Mouse (Mus musculus): ENCODE results near the gene Sema6d. TPM values are rescaled to one million over a fixed set of nuclear protein-coding genes. Genes with fewer than 3 reads are reported as not detected.

The Sema6d gene
- polyA plus RNA-seq, 1 experiment = 4.5 TPM

GRCm38 (mm10) chr2:124208251-124208650 lies 118.5 kb downstream of the Sema6d start:
- TF ChIP-seq CTCF (IDR thresholded peaks at IDR 0.05; ENCODE audit: borderline replicate concordance, insufficient read depth, low read length) (no peak), POLR2A (IDR thresholded peaks at IDR 0.05; ENCODE audit: low read depth, low read length) (no peak)
- Histone ChIP-seq H3K27ac (ENCODE audit: insufficient read depth, low read length) (no peak overlapping the region), H3K4me3 (ENCODE audit: insufficient read depth, low read length) (no peak overlapping the region), H3K4me1 (ENCODE audit: control insufficient read depth, insufficient read depth, low read length) (no peaks in the 10 kb centered on the region)

GRCm38 (mm10) chr2:124223559-124223958 lies 133.8 kb downstream of the Sema6d start:
- Histone ChIP-seq H3K4me1 (ENCODE audit: control insufficient read depth, insufficient read depth, low read length) (no peaks in the 10 kb centered on the region), H3K27ac (ENCODE audit: insufficient read depth, low read length) (no peak overlapping the region), H3K4me3 (ENCODE audit: insufficient read depth, low read length) (no peak overlapping the region)
- no peak for TF ChIP-seq POLR2A (IDR thresholded peaks at IDR 0.05; ENCODE audit: low read depth, low read length)

- no peak overlapping the region for H3K4me3 ChIP-seq (ENCODE audit: insufficient read depth, low read length)
- no peak for TF ChIP-seq POLR2A (IDR thresholded peaks at IDR 0.05; ENCODE audit: low read depth, low read length)
- TF ChIP-seq CTCF (IDR thresholded peaks at IDR 0.05; ENCODE audit: borderline replicate concordance, insufficient read depth, low read length) = no peak
Measured at GRCm38 (mm10) chr2:124224328-124224727, 134.6 kb downstream of the Sema6d start.

GRCm38 (mm10) chr2:124234636-124235221 lies 145.0 kb downstream of the Sema6d start:
- Histone ChIP-seq H3K4me3 (ENCODE audit: insufficient read depth, low read length) (no peak overlapping the region), H3K27ac (ENCODE audit: insufficient read depth, low read length) (no peak overlapping the region), H3K4me1 (ENCODE audit: control insufficient read depth, insufficient read depth, low read length) (no peaks in the 10 kb centered on the region)
- TF ChIP-seq POLR2A (IDR thresholded peaks at IDR 0.05; ENCODE audit: low read depth, low read length) = no peak
- TF ChIP-seq CTCF (IDR thresholded peaks at IDR 0.05; ENCODE audit: borderline replicate concordance, insufficient read depth, low read length) = no peak

More at GRCm38 (mm10) chr2:124224328-124224727, 134.6 kb downstream of the Sema6d start:
- no peak overlapping the region for H3K27ac ChIP-seq (ENCODE audit: insufficient read depth, low read length)
- no peaks in the 10 kb centered on the region for H3K4me1 ChIP-seq (ENCODE audit: control insufficient read depth, insufficient read depth, low read length)

GRCm38 (mm10) chr2:124235237-124236055 lies 145.7 kb downstream of the Sema6d start:
- Histone ChIP-seq H3K4me3 (ENCODE audit: insufficient read depth, low read length) (no peak overlapping the region), H3K4me1 (ENCODE audit: control insufficient read depth, insufficient read depth, low read length) (no peaks in the 10 kb centered on the region), H3K27ac (ENCODE audit: insufficient read depth, low read length) (no peak overlapping the region)
- TF ChIP-seq CTCF (IDR thresholded peaks at IDR 0.05; ENCODE audit: borderline replicate concordance, insufficient read depth, low read length) (no peak), POLR2A (IDR thresholded peaks at IDR 0.05; ENCODE audit: low read depth, low read length) (no peak)

GRCm38 (mm10) chr2:124236831-124237230 lies 147.1 kb downstream of the Sema6d start:
- Histone ChIP-seq H3K27ac (ENCODE audit: insufficient read depth, low read length) (no peak overlapping the region), H3K4me1 (ENCODE audit: control insufficient read depth, insufficient read depth, low read length) (no peaks in the 10 kb centered on the region), H3K4me3 (ENCODE audit: insufficient read depth, low read length) (no peak overlapping the region)
- TF ChIP-seq CTCF (IDR thresholded peaks at IDR 0.05; ENCODE audit: borderline replicate concordance, insufficient read depth, low read length) (no peak), POLR2A (IDR thresholded peaks at IDR 0.05; ENCODE audit: low read depth, low read length) (no peak)

DNA sequence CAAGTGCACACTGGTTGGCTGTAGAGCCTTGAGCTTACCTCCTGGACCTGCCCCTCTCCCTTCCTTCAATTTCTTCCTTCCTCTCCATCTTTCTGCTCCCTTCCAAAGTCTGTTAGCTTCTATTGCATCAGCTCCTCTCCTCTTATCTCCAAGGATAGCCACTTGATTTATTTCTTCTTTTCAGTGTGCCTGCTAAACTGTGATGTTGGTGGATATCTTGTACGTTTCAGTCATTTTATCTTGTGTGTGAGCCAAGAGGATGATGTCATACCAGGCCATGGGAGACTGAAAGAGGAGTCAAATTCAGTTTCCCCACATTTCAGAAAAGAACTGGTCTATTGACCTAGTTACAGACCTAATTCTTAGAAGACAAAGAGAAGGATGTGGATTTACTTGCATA lies 153.8 kb downstream of the Sema6d start:
- H3K4me3 ChIP-seq (ENCODE audit: insufficient read depth, low read length) = no peak overlapping the region
- TF ChIP-seq POLR2A (IDR thresholded peaks at IDR 0.05; ENCODE audit: low read depth, low read length) = no peak
- no peak for TF ChIP-seq CTCF (IDR thresholded peaks at IDR 0.05; ENCODE audit: borderline replicate concordance, insufficient read depth, low read length)

DNA sequence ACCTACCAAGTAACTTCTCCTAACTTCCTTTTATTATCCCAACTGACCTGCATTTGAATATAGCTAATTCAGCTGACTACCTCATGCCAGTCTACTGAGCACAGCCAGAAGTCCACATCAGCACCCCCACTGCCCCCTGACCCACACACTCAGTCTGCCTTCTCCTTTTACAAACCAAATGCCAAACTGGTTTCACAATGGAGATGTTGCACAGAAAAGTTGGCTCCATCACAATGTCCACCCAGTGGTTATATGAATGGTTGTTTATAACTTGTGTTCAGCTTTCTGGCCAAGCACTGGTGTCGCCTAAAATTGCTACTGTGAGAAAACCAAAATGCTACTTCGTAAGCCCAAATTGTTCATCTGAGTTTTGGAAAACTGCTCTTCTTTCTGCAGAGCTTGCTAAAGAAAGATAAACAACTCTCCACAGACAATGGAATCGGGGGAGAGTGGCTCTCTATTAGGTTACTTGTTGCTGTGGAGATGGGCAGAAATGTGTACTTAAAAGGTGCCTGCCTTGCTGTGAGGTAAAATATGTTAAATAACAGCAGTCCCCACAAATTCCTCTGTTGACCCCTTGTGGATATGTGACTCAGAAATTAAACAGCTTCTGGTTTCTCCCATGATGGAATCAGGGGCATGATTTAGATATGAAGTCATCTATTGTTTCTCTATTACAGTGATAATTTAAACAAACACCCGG lies 154.9 kb downstream of the Sema6d start:
- Histone ChIP-seq H3K4me1 (ENCODE audit: control insufficient read depth, insufficient read depth, low read length) (peaks cover 10% of the 10 kb centered on the region), H3K4me3 (ENCODE audit: insufficient read depth, low read length) (no peak overlapping the region), H3K27ac (ENCODE audit: insufficient read depth, low read length) (no peak overlapping the region)
- TF ChIP-seq POLR2A (IDR thresholded peaks at IDR 0.05; ENCODE audit: low read depth, low read length) (no peak), CTCF (IDR thresholded peaks at IDR 0.05; ENCODE audit: borderline replicate concordance, insufficient read depth, low read length) (no peak)

More for the DNA sequence above, 153.8 kb downstream of the Sema6d start:
- H3K27ac ChIP-seq (ENCODE audit: insufficient read depth, low read length) = no peak overlapping the region
- peaks cover 10% of the 10 kb centered on the region for H3K4me1 ChIP-seq (ENCODE audit: control insufficient read depth, insufficient read depth, low read length)

DNA sequence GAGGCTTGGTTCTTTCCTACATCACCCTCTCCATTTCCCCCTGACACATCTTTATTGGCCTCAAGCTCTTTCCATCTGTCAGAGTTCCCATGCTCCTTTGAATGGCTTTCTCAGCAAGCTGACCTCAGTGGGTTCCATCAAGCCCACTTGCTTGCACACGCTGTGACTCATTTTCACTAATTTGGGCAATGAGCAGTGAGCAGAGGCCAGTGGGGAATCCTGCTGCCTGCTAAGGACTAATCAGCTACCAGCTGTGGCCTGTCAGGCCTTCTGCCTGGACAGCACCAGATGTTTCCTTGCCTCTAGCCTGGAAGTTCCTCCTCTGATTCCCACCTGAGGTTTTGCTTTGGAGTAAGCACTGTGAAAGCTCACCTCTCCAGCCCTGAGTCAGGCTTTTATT lies 168.3 kb downstream of the Sema6d start:
- Histone ChIP-seq H3K4me3 (ENCODE audit: insufficient read depth, low read length) (no peak overlapping the region), H3K27ac (ENCODE audit: insufficient read depth, low read length) (no peak overlapping the region), H3K4me1 (ENCODE audit: control insufficient read depth, insufficient read depth, low read length) (no peaks in the 10 kb centered on the region)
- TF ChIP-seq POLR2A (IDR thresholded peaks at IDR 0.05; ENCODE audit: low read depth, low read length) = no peak
- TF ChIP-seq CTCF (IDR thresholded peaks at IDR 0.05; ENCODE audit: borderline replicate concordance, insufficient read depth, low read length) = no peak

GRCm38 (mm10) chr2:124264309-124264708 lies 174.5 kb downstream of the Sema6d start:
- H3K27ac ChIP-seq (ENCODE audit: insufficient read depth, low read length) = no peak overlapping the region
- no peaks in the 10 kb centered on the region for H3K4me1 ChIP-seq (ENCODE audit: control insufficient read depth, insufficient read depth, low read length)
- no peak for TF ChIP-seq CTCF (IDR thresholded peaks at IDR 0.05; ENCODE audit: borderline replicate concordance, insufficient read depth, low read length)
- no peak for TF ChIP-seq POLR2A (IDR thresholded peaks at IDR 0.05; ENCODE audit: low read depth, low read length)
- no peak overlapping the region for H3K4me3 ChIP-seq (ENCODE audit: insufficient read depth, low read length)
